Mouse (Mus musculus) lung, postnatal 36 days (tissue): ENCODE measurements around the gene Smr3a.

Experiments
- DNase-seq: peaks from one replicate; pipeline ENCODE4 v3.0.0; 2022; ENCODE audit warnings: mixed read lengths

Smr3a gene

GRCm38 (mm10) chr5:88002249-88002648, at the start of gene Smr3a:
Gene Smr3a (plus strand): TSS chr5:88002549.
- DNase-seq = no peak

- DNase-seq = no peak
These were observed 33.1 kb upstream of the Smr3a start, which contains the start of the genes 2310003L06Rik and Gm28434 for GRCm38 (mm10) chr5:87969201-87969600. Gene 2310003L06Rik (plus strand): TSS chr5:87969459. Gene Gm28434 (plus strand): TSS chr5:87969517.

GRCm38 (mm10) chr5:87979139-87979538, 23.2 kb upstream of the Smr3a start, which contains the start of gene Cabs1:
Gene Cabs1 (plus strand): TSS chr5:87979439.
- no peak for DNase-seq

- DNase-seq = no peak
These were observed 19.7 kb upstream of the Smr3a start for GRCm38 (mm10) chr5:87982468-87983214.

GRCm38 (mm10) chr5:88005241-88005640, 2.9 kb downstream of the Smr3a start:
- no peak for DNase-seq
